Mouse (Mus musculus): ENCODE data around the gene Utp14b. TPM values are rescaled to one million over a fixed set of nuclear protein-coding genes. Genes with fewer than 3 reads are reported as not detected.

Gene Utp14b
- polyA plus RNA-seq, 1 experiment, result 4.3 TPM

DNA sequence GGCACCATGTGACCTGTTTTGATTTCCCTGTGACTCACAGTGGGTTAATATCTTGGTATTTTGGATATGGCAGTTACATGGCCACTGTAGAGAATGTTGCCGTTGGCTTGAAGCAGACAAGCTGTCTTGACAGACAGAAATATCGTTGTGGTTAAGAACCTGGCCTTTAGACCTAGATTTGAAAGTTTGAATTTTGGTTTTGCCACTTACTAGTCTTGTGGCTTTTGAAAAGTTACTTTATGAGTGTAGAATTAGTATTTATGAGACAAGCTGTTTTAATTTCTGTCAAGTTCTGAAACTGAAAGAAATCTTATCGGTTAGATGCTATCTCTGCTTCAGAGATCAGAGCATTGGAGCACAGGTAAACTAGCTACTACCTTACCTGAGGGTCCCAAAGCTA lies 24.5 kb downstream of the Utp14b start:
- Histone ChIP-seq H3K4me3 (ENCODE audit: insufficient read depth, low read length) (no peak overlapping the region), H3K27ac (ENCODE audit: insufficient read depth, low read depth, low read length) (no peak overlapping the region), H3K4me1 (ENCODE audit: control insufficient read depth, insufficient read depth, low read length) (peaks cover 13% of the 10 kb centered on the region)
- TF ChIP-seq CTCF (IDR thresholded peaks at IDR 0.05; ENCODE audit: low read depth, low read length) (no peak), POLR2A (IDR thresholded peaks at IDR 0.05; ENCODE audit: borderline replicate concordance, low read depth, low read length) (no peak)

DNA sequence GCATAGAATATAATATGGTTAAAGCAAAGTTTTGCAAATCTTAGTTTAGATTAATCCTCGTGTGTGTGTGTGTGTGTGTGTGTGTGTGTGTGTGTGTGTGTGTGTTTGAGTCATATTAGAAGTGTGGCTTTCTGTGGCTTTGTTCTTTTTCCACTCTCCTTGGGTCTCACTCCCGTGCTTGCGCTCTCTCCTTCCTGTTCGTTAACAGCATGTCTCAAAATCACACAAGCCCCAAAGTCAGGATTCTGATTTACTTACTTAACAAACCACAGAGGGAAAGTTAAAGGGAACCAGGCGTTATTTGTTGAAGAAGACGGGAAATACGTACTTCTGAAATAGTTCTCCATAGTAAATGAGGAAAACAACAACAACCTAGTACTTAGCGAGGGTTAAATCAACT lies 26.3 kb downstream of the Utp14b start:
- Histone ChIP-seq H3K4me3 (ENCODE audit: insufficient read depth, low read length) (no peak overlapping the region), H3K4me1 (ENCODE audit: control insufficient read depth, insufficient read depth, low read length) (peaks cover 10% of the 10 kb centered on the region), H3K27ac (ENCODE audit: insufficient read depth, low read depth, low read length) (no peak overlapping the region)
- TF ChIP-seq POLR2A (IDR thresholded peaks at IDR 0.05; ENCODE audit: borderline replicate concordance, low read depth, low read length), result no peak
- no peak for TF ChIP-seq CTCF (IDR thresholded peaks at IDR 0.05; ENCODE audit: low read depth, low read length)

DNA sequence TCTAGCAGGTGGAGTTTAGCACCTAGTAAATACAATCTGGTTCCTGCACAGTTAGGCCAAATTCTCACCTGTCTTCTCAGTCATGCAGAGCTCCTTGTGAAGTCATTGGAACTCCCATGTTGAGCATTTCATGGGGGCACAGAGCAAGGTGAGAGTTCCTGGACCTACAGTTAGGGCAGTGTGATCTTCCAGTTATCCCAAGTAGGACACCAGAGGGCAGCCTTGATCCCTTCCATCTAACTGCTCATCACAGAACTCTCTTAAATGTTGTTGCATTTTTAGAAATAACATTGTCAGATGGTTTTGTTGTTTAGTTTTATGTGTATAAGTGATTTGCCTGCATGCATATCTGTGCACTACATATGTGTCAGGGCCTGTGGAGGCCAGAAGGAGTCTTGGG lies 29.0 kb downstream of the Utp14b start:
- no peak for TF ChIP-seq CTCF (IDR thresholded peaks at IDR 0.05; ENCODE audit: low read depth, low read length)
- no peak for TF ChIP-seq POLR2A (IDR thresholded peaks at IDR 0.05; ENCODE audit: borderline replicate concordance, low read depth, low read length)
- H3K4me1 ChIP-seq (ENCODE audit: control insufficient read depth, insufficient read depth, low read length), result peaks cover 9% of the 10 kb centered on the region
- no peak overlapping the region for H3K4me3 ChIP-seq (ENCODE audit: insufficient read depth, low read length)
- H3K27ac ChIP-seq (ENCODE audit: insufficient read depth, low read depth, low read length), result no peak overlapping the region

DNA sequence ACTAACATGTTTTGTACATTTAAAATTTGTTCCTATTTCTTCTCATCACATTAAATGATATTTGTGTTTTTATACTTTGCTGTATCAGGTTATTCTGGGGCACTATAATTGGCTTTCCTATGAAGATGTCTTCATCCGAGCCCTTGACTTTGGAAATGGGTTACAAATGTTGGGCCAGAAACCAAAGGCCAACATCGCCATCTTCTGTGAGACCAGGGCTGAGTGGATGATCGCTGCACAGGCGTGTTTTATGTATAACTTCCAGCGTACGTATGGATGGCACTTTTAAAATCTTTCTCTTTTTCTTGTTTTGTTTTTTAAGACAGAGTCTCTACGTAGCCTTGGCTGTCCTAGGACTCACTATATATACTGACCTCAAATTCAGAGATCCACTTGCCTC lies 30.3 kb downstream of the Utp14b start:
- H3K27ac ChIP-seq (ENCODE audit: insufficient read depth, low read depth, low read length), result no peak overlapping the region
- H3K4me1 ChIP-seq (ENCODE audit: control insufficient read depth, insufficient read depth, low read length), result peaks cover 5% of the 10 kb centered on the region
- no peak overlapping the region for H3K4me3 ChIP-seq (ENCODE audit: insufficient read depth, low read length)
- TF ChIP-seq CTCF (IDR thresholded peaks at IDR 0.05; ENCODE audit: low read depth, low read length) (no peak), POLR2A (IDR thresholded peaks at IDR 0.05; ENCODE audit: borderline replicate concordance, low read depth, low read length) (no peak)

DNA sequence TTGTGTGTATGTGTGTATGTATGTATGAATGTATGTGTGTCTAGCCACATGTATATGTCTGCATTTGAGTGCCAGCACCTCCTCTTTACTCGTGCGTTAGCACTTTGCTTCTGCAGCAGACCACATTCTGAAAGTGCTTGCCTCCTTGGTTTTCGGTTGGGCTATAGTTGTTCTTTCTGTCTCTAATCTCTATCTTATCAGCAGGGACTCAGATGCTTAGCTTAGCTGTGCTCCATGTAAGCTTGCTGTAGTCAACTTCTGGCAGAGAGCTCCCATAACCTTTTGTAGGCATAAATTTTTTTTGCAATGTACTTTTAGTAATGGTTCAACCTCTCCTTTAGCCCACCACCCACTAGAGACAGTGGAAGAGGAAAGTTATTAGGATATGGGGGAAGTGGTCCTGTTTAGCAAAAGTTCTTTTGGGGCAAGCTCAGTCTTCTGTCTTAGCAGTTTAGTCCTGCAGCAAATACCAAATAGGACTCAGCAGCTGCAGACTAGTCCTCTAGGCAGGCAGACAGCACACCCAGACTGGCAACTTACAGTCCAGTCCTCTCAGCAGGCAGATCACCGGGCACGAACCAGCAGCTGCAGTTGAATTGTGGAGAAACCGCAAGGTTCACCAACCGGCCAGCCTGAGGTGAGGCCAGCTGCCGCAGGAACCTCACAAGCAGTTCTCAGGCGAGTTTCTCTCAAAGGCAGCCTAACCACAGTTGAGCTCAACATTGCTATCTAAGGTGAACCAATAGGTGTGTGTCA lies 36.8 kb downstream of the Utp14b start:
- Histone ChIP-seq H3K4me1 (ENCODE audit: control insufficient read depth, insufficient read depth, low read length) (peaks cover 13% of the 10 kb centered on the region), H3K4me3 (ENCODE audit: insufficient read depth, low read length) (no peak overlapping the region), H3K27ac (ENCODE audit: insufficient read depth, low read depth, low read length) (no peak overlapping the region)
- no peak for TF ChIP-seq POLR2A (IDR thresholded peaks at IDR 0.05; ENCODE audit: borderline replicate concordance, low read depth, low read length)
- TF ChIP-seq CTCF (IDR thresholded peaks at IDR 0.05; ENCODE audit: low read depth, low read length), result no peak

DNA sequence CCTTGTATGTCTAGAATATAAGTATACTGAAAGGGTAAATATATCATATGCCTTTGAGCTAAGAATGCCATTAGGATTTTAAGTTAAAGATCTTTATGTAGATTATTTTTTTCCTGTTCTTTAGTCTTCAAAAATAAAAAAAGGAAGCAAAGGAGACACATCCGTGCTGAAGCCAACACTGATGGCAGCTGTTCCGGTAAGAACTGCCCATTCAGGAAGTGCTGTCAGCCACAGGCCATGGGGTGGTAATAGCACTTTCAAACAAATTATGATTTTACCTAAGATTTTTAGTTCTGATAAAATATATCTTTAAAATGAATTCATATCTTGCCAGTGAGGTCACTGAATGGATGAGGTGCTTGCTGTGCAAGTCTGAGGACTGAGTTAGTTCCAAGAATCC lies 38.5 kb downstream of the Utp14b start:
- no peak for TF ChIP-seq POLR2A (IDR thresholded peaks at IDR 0.05; ENCODE audit: borderline replicate concordance, low read depth, low read length)
- no peak for TF ChIP-seq CTCF (IDR thresholded peaks at IDR 0.05; ENCODE audit: low read depth, low read length)
- H3K4me3 ChIP-seq (ENCODE audit: insufficient read depth, low read length), result no peak overlapping the region
- H3K27ac ChIP-seq (ENCODE audit: insufficient read depth, low read depth, low read length), result peak overlapping the region; percentile 34

DNA sequence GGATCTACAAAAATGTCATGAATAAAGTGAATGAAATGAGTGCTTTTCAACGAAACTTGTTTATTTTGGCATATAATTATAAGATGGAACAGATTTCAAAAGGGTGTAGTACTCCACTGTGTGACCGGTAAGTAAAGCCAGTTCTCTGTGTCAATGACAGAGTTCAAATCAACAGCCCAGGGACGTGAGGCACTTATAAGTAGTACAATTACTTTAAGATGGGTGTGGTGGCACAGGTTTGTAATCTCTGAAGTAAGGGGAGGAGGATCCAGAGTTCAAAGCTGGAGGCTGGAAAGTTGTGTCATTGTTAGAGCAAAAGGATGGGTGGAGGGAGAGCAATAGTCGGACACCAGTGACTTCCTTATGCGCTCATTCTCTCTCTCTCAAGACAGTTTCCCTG lies 39.1 kb downstream of the Utp14b start:
- H3K4me1 ChIP-seq (ENCODE audit: control insufficient read depth, insufficient read depth, low read length), result peaks cover 15% of the 10 kb centered on the region
- H3K4me3 ChIP-seq (ENCODE audit: insufficient read depth, low read length), result no peak overlapping the region
- no peak overlapping the region for H3K27ac ChIP-seq (ENCODE audit: insufficient read depth, low read depth, low read length)
- no peak for TF ChIP-seq CTCF (IDR thresholded peaks at IDR 0.05; ENCODE audit: low read depth, low read length)
- TF ChIP-seq POLR2A (IDR thresholded peaks at IDR 0.05; ENCODE audit: borderline replicate concordance, low read depth, low read length), result no peak

More for the DNA sequence above, 38.5 kb downstream of the Utp14b start:
- H3K4me1 ChIP-seq (ENCODE audit: control insufficient read depth, insufficient read depth, low read length), result peaks cover 11% of the 10 kb centered on the region

DNA sequence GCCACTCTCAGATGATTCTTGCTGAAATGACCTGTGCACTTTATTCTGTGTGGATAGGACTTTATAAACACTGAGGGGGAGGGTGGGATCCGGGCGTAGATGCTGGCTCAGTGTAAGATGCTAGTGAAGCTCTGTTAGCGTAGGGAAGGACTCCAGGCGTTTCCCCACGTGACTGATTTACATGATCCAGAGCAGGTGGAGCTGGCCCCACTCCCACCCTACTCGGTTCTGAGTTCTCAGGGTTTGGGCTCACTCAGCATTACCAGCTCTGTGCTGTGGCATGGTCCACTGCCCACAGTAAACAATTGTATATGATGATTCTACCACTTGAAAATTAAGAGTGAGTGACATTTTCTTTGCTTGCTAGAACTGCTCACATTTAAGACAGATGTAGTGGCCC lies 40.3 kb downstream of the Utp14b start:
- peaks cover 24% of the 10 kb centered on the region for H3K4me1 ChIP-seq (ENCODE audit: control insufficient read depth, insufficient read depth, low read length)
- no peak overlapping the region for H3K4me3 ChIP-seq (ENCODE audit: insufficient read depth, low read length)
- TF ChIP-seq CTCF (IDR thresholded peaks at IDR 0.05; ENCODE audit: low read depth, low read length) (no peak), POLR2A (IDR thresholded peaks at IDR 0.05; ENCODE audit: borderline replicate concordance, low read depth, low read length) (no peak)
- no peak overlapping the region for H3K27ac ChIP-seq (ENCODE audit: insufficient read depth, low read depth, low read length)

DNA sequence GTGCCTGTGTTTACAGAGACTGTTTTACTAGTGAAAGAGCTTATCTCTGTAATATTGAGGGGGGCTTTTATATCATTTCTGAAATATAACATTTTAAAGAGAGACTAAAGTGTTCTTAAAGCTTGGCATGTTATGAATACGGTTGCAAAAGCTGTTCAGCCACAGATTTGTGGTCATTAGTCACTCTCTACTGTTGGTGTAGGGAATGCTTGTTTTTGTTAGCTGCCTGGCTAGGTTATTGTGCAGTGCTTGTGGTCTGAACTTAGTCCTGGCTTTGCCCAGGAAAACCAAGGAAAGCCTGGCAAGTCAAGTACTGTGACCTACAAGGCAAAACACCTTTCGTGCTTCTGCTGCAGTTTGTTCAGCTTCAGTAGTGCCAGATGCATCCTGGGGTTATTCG lies 43.9 kb downstream of the Utp14b start:
- no peak for TF ChIP-seq POLR2A (IDR thresholded peaks at IDR 0.05; ENCODE audit: borderline replicate concordance, low read depth, low read length)
- no peak for TF ChIP-seq CTCF (IDR thresholded peaks at IDR 0.05; ENCODE audit: low read depth, low read length)
- Histone ChIP-seq H3K27ac (ENCODE audit: insufficient read depth, low read depth, low read length) (peak overlapping the region; percentile 89), H3K4me1 (ENCODE audit: control insufficient read depth, insufficient read depth, low read length) (peaks cover 38% of the 10 kb centered on the region), H3K4me3 (ENCODE audit: insufficient read depth, low read length) (no peak overlapping the region)

DNA sequence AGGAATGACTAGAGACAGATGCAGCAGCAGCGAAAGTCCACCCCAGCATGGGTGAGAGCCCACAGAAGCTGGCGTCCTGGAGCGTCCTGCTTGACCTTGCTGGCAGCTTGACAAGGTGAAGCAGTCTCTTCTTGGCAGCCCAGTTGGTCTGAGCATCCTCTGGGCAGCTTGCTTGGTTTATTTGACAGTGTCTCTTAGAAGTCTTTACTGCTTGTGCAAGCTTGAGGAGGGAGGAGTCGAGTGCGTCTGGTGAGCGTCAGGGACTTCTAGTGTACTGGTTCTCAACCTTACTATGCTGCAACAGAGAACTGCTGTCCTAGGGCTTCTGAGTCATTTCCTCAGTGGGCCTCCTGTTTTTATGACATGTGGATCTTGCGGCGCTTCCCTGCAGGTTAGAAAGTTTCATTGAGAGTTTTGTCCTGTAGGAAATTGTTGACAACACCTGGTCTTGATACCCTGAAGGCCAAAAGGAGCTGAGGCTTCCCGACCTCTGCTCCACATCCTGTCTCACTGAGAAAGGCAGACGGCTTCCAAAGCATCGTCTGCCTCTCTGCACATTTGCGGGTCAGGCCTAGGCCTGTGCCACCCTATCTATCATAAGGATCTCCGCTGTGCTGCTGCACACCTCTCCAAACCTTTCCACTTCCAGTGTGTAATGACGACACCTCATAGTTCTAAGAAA lies 44.6 kb downstream of the Utp14b start:
- H3K4me3 ChIP-seq (ENCODE audit: insufficient read depth, low read length), result peak overlapping the region; percentile 24
- H3K4me1 ChIP-seq (ENCODE audit: control insufficient read depth, insufficient read depth, low read length), result peaks cover 38% of the 10 kb centered on the region
- H3K27ac ChIP-seq (ENCODE audit: insufficient read depth, low read depth, low read length), result peak overlapping the region; percentile 89
- TF ChIP-seq POLR2A (IDR thresholded peaks at IDR 0.05; ENCODE audit: borderline replicate concordance, low read depth, low read length), result no peak
- no peak for TF ChIP-seq CTCF (IDR thresholded peaks at IDR 0.05; ENCODE audit: low read depth, low read length)

Measured in bone marrow macrophage, adult 2 months (primary cell).